Mouse (Mus musculus) R1 (cell line): ENCODE data around the gene Arv1.

Experiments used
- DNase-seq: peaks from one replicate; pipeline ENCODE4 v3.0.0-alpha.2; 2018; ENCODE audit warnings: low read depth, low spot score

Arv1 gene

GRCm38 (mm10) chr8:124721862-124722515, at the start of gene Arv1, which contains the start of gene Ttc13:
TSS of gene Arv1 (plus strand) at chr8:124722139.
TSS of gene Ttc13 (minus strand) at chr8:124721983.
- peak; percentile 98 for DNase-seq

- no peak for DNase-seq
These were observed 49.6 kb upstream of the Arv1 start for GRCm38 (mm10) chr8:124672345-124672744.

GRCm38 (mm10) chr8:124676661-124677060, 45.3 kb upstream of the Arv1 start:
- no peak for DNase-seq

- DNase-seq = no peak
These were observed 44.9 kb upstream of the Arv1 start for GRCm38 (mm10) chr8:124677078-124677477.

GRCm38 (mm10) chr8:124677486-124677885, 44.5 kb upstream of the Arv1 start:
- peak; percentile 89 for DNase-seq

GRCm38 (mm10) chr8:124678246-124678645, 43.7 kb upstream of the Arv1 start:
- DNase-seq = no peak

- no peak for DNase-seq
These were observed 40.7 kb upstream of the Arv1 start for GRCm38 (mm10) chr8:124681077-124681791.

- DNase-seq = peak; percentile 21
These were observed 40.2 kb upstream of the Arv1 start for GRCm38 (mm10) chr8:124681792-124682157.

GRCm38 (mm10) chr8:124682218-124682617, 39.7 kb upstream of the Arv1 start:
- no peak for DNase-seq

- DNase-seq = no peak
These were observed 33.0 kb upstream of the Arv1 start for GRCm38 (mm10) chr8:124688899-124689298.

- no peak for DNase-seq
These were observed 30.2 kb upstream of the Arv1 start for GRCm38 (mm10) chr8:124691706-124692105.

- DNase-seq = no peak
These were observed 26.4 kb upstream of the Arv1 start for GRCm38 (mm10) chr8:124695424-124696100.

- DNase-seq = no peak
These were observed 21.7 kb upstream of the Arv1 start for GRCm38 (mm10) chr8:124700271-124700670.

- no peak for DNase-seq
These were observed 20.9 kb upstream of the Arv1 start for GRCm38 (mm10) chr8:124701023-124701422.

GRCm38 (mm10) chr8:124702183-124702582, 19.8 kb upstream of the Arv1 start:
- no peak for DNase-seq

GRCm38 (mm10) chr8:124703526-124703925, 18.4 kb upstream of the Arv1 start:
- DNase-seq = no peak

GRCm38 (mm10) chr8:124704376-124704775, 17.6 kb upstream of the Arv1 start:
- DNase-seq = no peak

GRCm38 (mm10) chr8:124705823-124706222, 16.1 kb upstream of the Arv1 start:
- DNase-seq = peak; percentile 71

GRCm38 (mm10) chr8:124713207-124713606, 8.7 kb upstream of the Arv1 start:
- no peak for DNase-seq

GRCm38 (mm10) chr8:124715736-124716135, 6.2 kb upstream of the Arv1 start:
- DNase-seq = no peak

GRCm38 (mm10) chr8:124720133-124720532, 1.8 kb upstream of the Arv1 start:
- peak; percentile 39 for DNase-seq
